Mouse (Mus musculus) adrenal gland, adult 18-20 months (tissue): ENCODE measurements around the gene Cdkl3. TPM values are rescaled to one million over a fixed set of nuclear protein-coding genes. Genes with fewer than 3 reads are reported as not detected.

Experiments used
- DNase-seq, 2 experiments: peaks; one replicate each; pipeline ENCODE4 v3.0.0; 2021 to 2022; ENCODE audit warnings: low spot score in 2 of 2
- total RNA-seq, 2 experiments: library from RNA; stranded (reverse); gene quantifications; 1 replicate in 1 of 2; 2 replicates in 1 of 2; pipeline ENCODE4 v1.2.3; 2021

The Cdkl3 gene
- total RNA-seq, 2 experiments from 2014 or later = 3.5 to 7.0 TPM

- DNase-seq = no peak
These were observed 72.0 kb downstream of the Cdkl3 start for GRCm38 (mm10) chr11:52075794-52076633.

- DNase-seq = no peak
These were observed 72.8 kb downstream of the Cdkl3 start for GRCm38 (mm10) chr11:52076742-52077352.

GRCm38 (mm10) chr11:52077939-52078338 is 73.9 kb downstream of the Cdkl3 start:
- peak in 1 of 2 experiments; percentile 26 for DNase-seq

GRCm38 (mm10) chr11:52079978-52080377 is 76.0 kb downstream of the Cdkl3 start:
- no peak for DNase-seq

- no peak for DNase-seq
These were observed 76.6 kb downstream of the Cdkl3 start for GRCm38 (mm10) chr11:52080656-52081055.

GRCm38 (mm10) chr11:52085857-52086203 is 81.8 kb downstream of the Cdkl3 start:
- no peak for DNase-seq

GRCm38 (mm10) chr11:52086204-52086864 is 82.3 kb downstream of the Cdkl3 start:
- DNase-seq = no peak

- DNase-seq = no peak
These were observed 85.3 kb downstream of the Cdkl3 start for GRCm38 (mm10) chr11:52089291-52089690.

- DNase-seq = no peak
These were observed 87.2 kb downstream of the Cdkl3 start for GRCm38 (mm10) chr11:52091261-52091660.

GRCm38 (mm10) chr11:52094568-52094967 is 90.5 kb downstream of the Cdkl3 start:
- no peak for DNase-seq

GRCm38 (mm10) chr11:52097016-52097415 is 93.0 kb downstream of the Cdkl3 start:
- no peak for DNase-seq

GRCm38 (mm10) chr11:52097596-52097995 is 93.6 kb downstream of the Cdkl3 start:
- no peak for DNase-seq

GRCm38 (mm10) chr11:52098398-52098946 is 94.5 kb downstream of the Cdkl3 start, which contains the start of gene Ppp2ca:
Gene Ppp2ca, plus strand, starts transcription at chr11:52098681.
- DNase-seq = peak; percentile 95

- peak; percentile 67 to 71 for DNase-seq
These were observed 95.2 kb downstream of the Cdkl3 start for GRCm38 (mm10) chr11:52099031-52099761.

GRCm38 (mm10) chr11:52099771-52100219 is 95.8 kb downstream of the Cdkl3 start:
- DNase-seq = no peak

- DNase-seq = no peak
These were observed 99.0 kb downstream of the Cdkl3 start for GRCm38 (mm10) chr11:52102977-52103376.

- no peak for DNase-seq
These were observed 101.5 kb downstream of the Cdkl3 start for GRCm38 (mm10) chr11:52105503-52105902.

- no peak for DNase-seq
These were observed 102.0 kb downstream of the Cdkl3 start for GRCm38 (mm10) chr11:52106037-52106436.

GRCm38 (mm10) chr11:52106438-52106837 is 102.4 kb downstream of the Cdkl3 start:
- no peak for DNase-seq

GRCm38 (mm10) chr11:52108796-52109195 is 104.8 kb downstream of the Cdkl3 start:
- DNase-seq = no peak

GRCm38 (mm10) chr11:52109421-52109820 is 105.4 kb downstream of the Cdkl3 start:
- DNase-seq = no peak
